Mouse (Mus musculus): ENCODE data around the gene Ube2n. TPM values are rescaled to one million over a fixed set of nuclear protein-coding genes. Genes with fewer than 3 reads are reported as not detected.
A peak's percentile ranks its signal among the peaks of the same experiment; 100 is the strongest.

Ube2n gene
- polyA plus RNA-seq, 1 experiment from 2014 or later = 395 TPM

- no peaks in the 10 kb centered on the region for H3K4me1 ChIP-seq (ENCODE audit: control insufficient read depth, insufficient read depth, low read depth, low read length)
- H3K4me2 ChIP-seq (ENCODE audit: low read length) = no peak overlapping the region
- no peak overlapping the region for H3K4me3 ChIP-seq (ENCODE audit: low read length)
- no peak overlapping the region for H3K27ac ChIP-seq (ENCODE audit: low read depth, low read length)
- H3K9me3 ChIP-seq (ENCODE audit: control insufficient read depth, low read length) = no peaks in the 10 kb centered on the region
- no peak overlapping the region for H3K9ac ChIP-seq (ENCODE audit: low read depth, low read length)
- H3K27me3 ChIP-seq (replicated peaks; ENCODE audit: control insufficient read depth, insufficient read depth, low read length) = no peaks in the 10 kb centered on the region
- 92% methylated on average over 6 of the region's 6 CpGs for WGBS
- ATAC-seq = no peak
- H3K36me3 ChIP-seq (ENCODE audit: control insufficient read depth, insufficient read depth, low read length) = no peaks in the 10 kb centered on the region
Observed at GRCm38 (mm10) chr10:95590196-95590595, 75.3 kb downstream of the Ube2n start.

GRCm38 (mm10) chr10:95591257-95591656, 76.3 kb downstream of the Ube2n start:
- Histone ChIP-seq H3K27me3 (replicated peaks; ENCODE audit: control insufficient read depth, insufficient read depth, low read length) (no peaks in the 10 kb centered on the region), H3K36me3 (ENCODE audit: control insufficient read depth, insufficient read depth, low read length) (no peaks in the 10 kb centered on the region), H3K27ac (ENCODE audit: low read depth, low read length) (no peak overlapping the region), H3K9ac (ENCODE audit: low read depth, low read length) (no peak overlapping the region), H3K4me2 (ENCODE audit: low read length) (no peak overlapping the region), H3K9me3 (ENCODE audit: control insufficient read depth, low read length) (no peaks in the 10 kb centered on the region), H3K4me1 (ENCODE audit: control insufficient read depth, insufficient read depth, low read depth, low read length) (no peaks in the 10 kb centered on the region), H3K4me3 (ENCODE audit: low read length) (no peak overlapping the region)
- 87% methylated on average over 4 of the region's 4 CpGs for WGBS
- ATAC-seq = no peak

- no peak for ATAC-seq
- WGBS = 43% methylated on average over 11 of the region's 11 CpGs
Observed at GRCm38 (mm10) chr10:95594414-95594813, 79.5 kb downstream of the Ube2n start.

More at GRCm38 (mm10) chr10:95594414-95594813, 79.5 kb downstream of the Ube2n start:
- no peaks in the 10 kb centered on the region for H3K4me1 ChIP-seq (ENCODE audit: control insufficient read depth, insufficient read depth, low read depth, low read length)
- H3K9me3 ChIP-seq (ENCODE audit: control insufficient read depth, low read length) = no peaks in the 10 kb centered on the region
- no peak overlapping the region for H3K4me2 ChIP-seq (ENCODE audit: low read length)
- no peaks in the 10 kb centered on the region for H3K27me3 ChIP-seq (replicated peaks; ENCODE audit: control insufficient read depth, insufficient read depth, low read length)
- H3K4me3 ChIP-seq (ENCODE audit: low read length) = no peak overlapping the region
- no peaks in the 10 kb centered on the region for H3K36me3 ChIP-seq (ENCODE audit: control insufficient read depth, insufficient read depth, low read length)
- no peak overlapping the region for H3K9ac ChIP-seq (ENCODE audit: low read depth, low read length)
- no peak overlapping the region for H3K27ac ChIP-seq (ENCODE audit: low read depth, low read length)

Small RNAs within 50 kb of the gene (microRNA-seq; reads per million reads assigned to microRNA genes)
- 3.7 reads per million, percentile 12 among the genes with 10 or more reads in this experiment for gene Mir3058

Other genes starting within 250 kb of the Ube2n start
- gene Cradd, start 191.0 kb upstream of the Ube2n start, polyA plus RNA-seq (2015; fragmentation: Nextera tagmentation; extraction: Ambion mirVana) = 8.7 and 9.2 TPM in 2 replicates
- 121 and 122 TPM in 2 replicates for gene Socs2, start 98.0 kb upstream of the Ube2n start, polyA plus RNA-seq (2015; fragmentation: Nextera tagmentation; extraction: Ambion mirVana)
- 260 and 270 TPM in 2 replicates for gene Mrpl42, start 13.2 kb upstream of the Ube2n start, polyA plus RNA-seq (2015; fragmentation: Nextera tagmentation; extraction: Ambion mirVana)
- gene Nudt4, start 49.0 kb downstream of the Ube2n start, polyA plus RNA-seq (2015; fragmentation: Nextera tagmentation; extraction: Ambion mirVana) = 60.7 and 67.8 TPM in 2 replicates
- gene Anapc15-ps, start 158.3 kb downstream of the Ube2n start, polyA plus RNA-seq (2015; fragmentation: Nextera tagmentation; extraction: Ambion mirVana) = 0.95 TPM in 1 of 2 replicates, not detected in the other

All from hindbrain, embryonic 16.5 days (tissue).